Mouse (Mus musculus) myocyte (in vitro differentiated cells): ENCODE data around the gene Fam117a. TPM values are rescaled to one million over a fixed set of nuclear protein-coding genes. Genes with fewer than 3 reads are reported as not detected.
A peak's percentile ranks its signal among the peaks of the same experiment; 100 is the strongest.

Experiments used
- H3K27me3 ChIP-seq: one replicate; pipeline ENCODE4 v1.6.1; 2011; ENCODE audit not compliant: control insufficient read depth, insufficient read depth, insufficient read length
- H3K36me3 ChIP-seq: one replicate; pipeline ENCODE4 v1.6.1; 2011; ENCODE audit not compliant: control insufficient read depth, insufficient read depth
- H3K4me2 ChIP-seq: one replicate; pipeline ENCODE4 v1.6.1; 2011; ENCODE audit warnings: low read depth, control low read depth
- H3K4me3 ChIP-seq: one replicate; pipeline ENCODE4 v1.5.1; 2011; ENCODE audit warnings: mild to moderate bottlenecking, control low read depth, moderate library complexity
- H3K79me2 ChIP-seq: one replicate; pipeline ENCODE4 v1.6.1; 2011; ENCODE audit not compliant: control insufficient read depth, insufficient read depth
- H3ac ChIP-seq: one replicate; pipeline ENCODE4 v1.6.1; 2011; ENCODE audit not compliant: control insufficient read depth, insufficient read length
- CEBPB ChIP-seq: IDR thresholded peaks from 2 replicates; pipeline ENCODE4 v1.6.1; 2011; ENCODE audit warnings: mild to moderate bottlenecking, moderate library complexity; ENCODE audit not compliant: poor library complexity, insufficient read depth, severe bottlenecking
- E2F4 ChIP-seq: IDR thresholded peaks from one replicate; pipeline ENCODE4 v1.6.1; 2011; ENCODE audit warnings: mild to moderate bottlenecking, control low read depth, moderate library complexity; ENCODE audit not compliant: insufficient read depth
- MAX ChIP-seq: IDR thresholded peaks from one replicate; pipeline ENCODE4 v1.6.1; 2011; ENCODE audit warnings: low read depth, mild to moderate bottlenecking, control low read depth
- MYOD1 ChIP-seq, 3 experiments: IDR thresholded peaks; one replicate each; pipeline ENCODE4 v1.6.1; 2011; ENCODE audit warnings: control low read depth in 2 of 3, low read depth in 2 of 3, mild to moderate bottlenecking in 2 of 3, moderate library complexity in 1 of 3; ENCODE audit not compliant: insufficient read length in 2 of 3, control insufficient read depth in 1 of 3
- MYOG ChIP-seq, 3 experiments: IDR thresholded peaks; one replicate each; pipeline ENCODE4 v1.6.1; 2011; ENCODE audit warnings: control low read depth in 2 of 3, low read depth in 2 of 3, mild to moderate bottlenecking in 2 of 3; ENCODE audit not compliant: insufficient read length in 2 of 3, control insufficient read depth in 1 of 3, insufficient read depth in 1 of 3
- POLR2A ChIP-seq: IDR thresholded peaks from one replicate; pipeline ENCODE4 v1.6.1; 2011; ENCODE audit warnings: low read depth, mild to moderate bottlenecking, control low read depth, moderate library complexity; ENCODE audit not compliant: insufficient read length
- POLR2AphosphoS2 ChIP-seq: IDR thresholded peaks from one replicate; pipeline ENCODE4 v1.6.1; 2011; ENCODE audit warnings: low read depth, control low read depth; ENCODE audit not compliant: insufficient read length
- REST ChIP-seq: IDR thresholded peaks from one replicate; pipeline ENCODE4 v1.6.1; 2011; ENCODE audit warnings: mild to moderate bottlenecking, control low read depth, moderate library complexity; ENCODE audit not compliant: insufficient read depth, insufficient read length
- SRF ChIP-seq: IDR thresholded peaks from one replicate; pipeline ENCODE4 v1.6.1; 2011; ENCODE audit warnings: low read depth; ENCODE audit not compliant: control insufficient read depth, insufficient read length
- TCF12 ChIP-seq: IDR thresholded peaks from one replicate; pipeline ENCODE4 v1.6.1; 2011; ENCODE audit warnings: mild to moderate bottlenecking, control low read depth; ENCODE audit not compliant: poor library complexity, insufficient read depth, severe bottlenecking
- TCF3 ChIP-seq: IDR thresholded peaks from one replicate; pipeline ENCODE4 v1.6.1; 2011; ENCODE audit warnings: low read depth, control low read depth; ENCODE audit not compliant: insufficient read length
- USF1 ChIP-seq: IDR thresholded peaks from one replicate; pipeline ENCODE4 v1.6.1; 2011; ENCODE audit warnings: low read depth, mild to moderate bottlenecking, control low read depth, moderate library complexity
- polyA plus RNA-seq: library from polyadenylated mRNA; unstranded; fragments of >200 nt; fragmentation: generic; extraction: Trizol; gene quantifications from one replicate; pipeline ENCODE4 v1.2.1, GENCODE M21; 2012; ENCODE audit warnings: missing spikeins

The Fam117a gene
- polyA plus RNA-seq = 9.7 TPM

DNA sequence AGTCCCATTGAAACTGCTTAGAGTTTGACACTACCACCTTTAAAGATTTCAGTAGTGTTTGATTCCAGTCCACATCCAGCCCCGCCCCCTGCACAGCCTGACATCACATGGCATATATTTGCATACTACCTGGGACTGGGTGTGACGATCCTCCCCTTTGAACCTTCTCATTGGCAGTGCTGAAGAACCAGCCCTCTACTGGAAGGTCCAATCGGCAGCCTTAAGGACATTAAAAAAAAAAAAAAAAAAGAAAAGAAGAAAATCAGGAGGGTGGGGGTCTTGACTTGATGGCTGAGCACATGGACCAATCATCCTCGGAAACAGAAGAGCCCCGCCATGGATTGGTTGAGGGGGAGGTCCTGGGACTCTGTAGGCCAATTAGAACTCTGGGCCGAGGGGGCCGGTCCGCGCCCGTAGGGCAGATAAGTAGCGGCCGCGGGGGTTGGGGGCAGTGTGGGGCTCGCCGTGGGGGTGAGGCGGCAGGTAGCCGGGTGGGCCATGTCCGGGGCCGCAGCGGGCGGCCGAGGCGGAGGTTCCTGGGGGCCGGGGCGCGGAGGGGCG, at the start of gene Fam117a:
TSS of gene Fam117a (plus strand) at position 451 of the 561 bp plus-strand sequence.
- Histone ChIP-seq H3K36me3 (no peaks in the 10 kb centered on the region), H3ac (peak within 1 kb of the TSS; percentile 10), H3K27me3 (no peaks in the 10 kb centered on the region), H3K4me3 (peak within 1 kb of the TSS; percentile 40), H3K79me2 (peaks cover 28% of the 10 kb centered on the region), H3K4me2 (peak within 1 kb of the TSS; percentile 88)
- TF ChIP-seq SRF (no peak), POLR2A (peak; percentile 86), POLR2AphosphoS2 (peak; percentile 70), USF1 (peak; percentile 36), MAX (no peak)

- H3K79me2 ChIP-seq = peaks cover 2% of the 10 kb centered on the region
- no peak overlapping the region for H3K4me2 ChIP-seq
- H3K27me3 ChIP-seq = no peaks in the 10 kb centered on the region
- no peak overlapping the region for H3K4me3 ChIP-seq
- H3ac ChIP-seq = no peak overlapping the region
- H3K36me3 ChIP-seq = peaks cover 53% of the 10 kb centered on the region
- TF ChIP-seq SRF (no peak), POLR2A (no peak), TCF12 (no peak), MYOG (IDR thresholded peaks at IDR 0.05; ENCODE audit: control insufficient read depth in 1 of 3, insufficient read depth in 1 of 3, insufficient read length in 2 of 3, low read depth in 2 of 3) (no peak), USF1 (no peak), TCF3 (no peak), MAX (no peak), POLR2AphosphoS2 (no peak), E2F4 (no peak), MYOD1 (IDR thresholded peaks at IDR 0.05; ENCODE audit: control insufficient read depth in 1 of 3, insufficient read length in 2 of 3, low read depth in 2 of 3) (no peak), REST (no peak), CEBPB (no peak)
These were observed 44.8 kb upstream of the Fam117a start for GRCm38 (mm10) chr11:95291998-95292397.

DNA sequence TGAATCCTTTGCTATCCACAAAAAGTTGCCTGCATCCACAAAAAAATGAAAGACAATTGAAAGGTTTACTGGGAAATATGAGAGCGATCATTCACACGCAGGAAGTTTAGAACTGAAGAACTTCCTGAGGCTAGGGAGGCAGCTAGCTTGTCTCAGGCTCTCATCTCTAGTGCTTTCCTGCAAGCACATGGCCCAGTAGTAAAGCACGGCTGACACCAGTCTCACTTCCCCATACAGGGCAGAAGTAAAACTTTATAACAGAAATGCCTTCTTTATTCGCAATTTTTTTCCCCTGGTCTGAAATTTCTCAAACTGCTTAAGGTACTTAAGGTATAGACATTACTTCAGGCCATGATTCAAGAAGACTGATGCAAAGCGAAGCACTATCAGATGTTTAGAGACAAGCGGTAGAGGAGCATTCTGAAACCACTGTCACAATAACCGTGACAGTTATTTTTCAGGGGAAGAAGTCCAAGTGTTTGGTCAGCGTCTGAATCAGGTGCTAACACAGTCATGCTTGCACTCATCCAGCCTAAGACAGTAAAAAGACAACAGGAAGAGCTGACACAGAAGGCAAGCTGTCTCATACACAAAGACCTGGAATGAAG, 43.7 kb upstream of the Fam117a start:
- no peak overlapping the region for H3ac ChIP-seq
- TF ChIP-seq TCF3 (no peak), MYOD1 (IDR thresholded peaks at IDR 0.05; ENCODE audit: control insufficient read depth in 1 of 3, insufficient read length in 2 of 3, low read depth in 2 of 3) (no peak), MYOG (IDR thresholded peaks at IDR 0.05; ENCODE audit: control insufficient read depth in 1 of 3, insufficient read depth in 1 of 3, insufficient read length in 2 of 3, low read depth in 2 of 3) (no peak), TCF12 (no peak), POLR2AphosphoS2 (no peak), POLR2A (no peak), SRF (no peak), E2F4 (no peak), USF1 (no peak), REST (no peak), MAX (no peak), CEBPB (no peak)
- H3K36me3 ChIP-seq = peaks cover 57% of the 10 kb centered on the region
- peaks cover 5% of the 10 kb centered on the region for H3K79me2 ChIP-seq
- H3K4me2 ChIP-seq = no peak overlapping the region
- H3K4me3 ChIP-seq = no peak overlapping the region
- H3K27me3 ChIP-seq = no peaks in the 10 kb centered on the region

GRCm38 (mm10) chr11:95295736-95296135, 41.1 kb upstream of the Fam117a start:
- no peak for TF ChIP-seq TCF3
- TF ChIP-seq POLR2AphosphoS2 = no peak
- TF ChIP-seq CEBPB = no peak
- TF ChIP-seq MAX = no peak
- no peak for TF ChIP-seq SRF
- no peak for TF ChIP-seq TCF12
- TF ChIP-seq MYOG (IDR thresholded peaks at IDR 0.05; ENCODE audit: control insufficient read depth in 1 of 3, insufficient read depth in 1 of 3, insufficient read length in 2 of 3, low read depth in 2 of 3) = no peak
- TF ChIP-seq POLR2A = no peak
- no peak for TF ChIP-seq E2F4
- no peak for TF ChIP-seq USF1
- TF ChIP-seq MYOD1 (IDR thresholded peaks at IDR 0.05; ENCODE audit: control insufficient read depth in 1 of 3, insufficient read length in 2 of 3, low read depth in 2 of 3) = no peak
- TF ChIP-seq REST = no peak
- Histone ChIP-seq H3K36me3 (peaks cover 58% of the 10 kb centered on the region), H3K4me3 (no peak overlapping the region), H3K79me2 (peaks cover 5% of the 10 kb centered on the region), H3K27me3 (no peaks in the 10 kb centered on the region), H3ac (no peak overlapping the region), H3K4me2 (no peak overlapping the region)
